Mouse (Mus musculus): ENCODE results near the gene Aspdh.

Aspdh gene

DNA sequence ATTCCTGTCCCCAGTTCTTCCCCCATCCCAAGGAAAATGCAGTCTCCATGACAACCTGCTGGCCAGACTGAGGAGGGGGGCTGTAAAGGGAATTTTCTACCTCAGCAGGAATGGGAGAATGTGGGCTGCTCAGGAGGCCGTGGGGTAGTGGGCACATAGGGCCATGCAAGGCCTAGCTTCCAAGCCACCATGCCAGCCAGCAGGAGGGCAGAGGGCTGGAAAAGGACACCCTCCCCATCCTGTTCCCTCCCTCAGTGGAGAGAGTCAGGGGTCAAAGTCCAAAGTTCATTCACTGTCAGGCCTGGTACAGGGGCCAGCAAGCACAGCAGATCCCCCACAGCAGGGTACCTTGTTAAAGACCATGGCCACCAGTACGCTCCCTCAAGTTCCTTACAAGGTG, at the start of gene Aspdh:
Gene Aspdh, plus strand, starts transcription at position 281 of the 400 bp plus-strand sequence.
- DNase-seq (ENCODE audit: low read depth, low spot score): no peak

DNA sequence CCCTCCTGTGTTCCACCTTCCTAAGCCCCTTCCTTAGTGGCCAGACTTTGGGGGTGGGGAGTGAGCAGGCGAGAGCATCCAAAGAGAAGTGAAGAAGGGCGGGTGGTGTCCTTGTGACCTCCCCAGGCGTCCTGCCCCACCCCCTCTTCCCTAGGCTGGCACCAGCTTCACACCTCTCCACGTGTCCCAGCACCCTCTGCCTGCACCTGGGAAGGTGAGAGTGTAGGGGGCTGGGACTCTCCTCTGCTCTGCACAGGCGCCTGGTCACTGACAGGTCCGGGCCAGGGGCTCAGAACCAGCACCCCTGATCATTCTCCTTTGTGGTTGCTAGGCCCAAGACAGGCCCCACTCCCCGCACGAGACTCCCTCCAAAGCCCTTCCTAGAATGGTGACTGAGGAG, 37.5 kb upstream of the Aspdh start:
- DNase-seq (ENCODE audit: low read depth, low spot score): no peak

DNA sequence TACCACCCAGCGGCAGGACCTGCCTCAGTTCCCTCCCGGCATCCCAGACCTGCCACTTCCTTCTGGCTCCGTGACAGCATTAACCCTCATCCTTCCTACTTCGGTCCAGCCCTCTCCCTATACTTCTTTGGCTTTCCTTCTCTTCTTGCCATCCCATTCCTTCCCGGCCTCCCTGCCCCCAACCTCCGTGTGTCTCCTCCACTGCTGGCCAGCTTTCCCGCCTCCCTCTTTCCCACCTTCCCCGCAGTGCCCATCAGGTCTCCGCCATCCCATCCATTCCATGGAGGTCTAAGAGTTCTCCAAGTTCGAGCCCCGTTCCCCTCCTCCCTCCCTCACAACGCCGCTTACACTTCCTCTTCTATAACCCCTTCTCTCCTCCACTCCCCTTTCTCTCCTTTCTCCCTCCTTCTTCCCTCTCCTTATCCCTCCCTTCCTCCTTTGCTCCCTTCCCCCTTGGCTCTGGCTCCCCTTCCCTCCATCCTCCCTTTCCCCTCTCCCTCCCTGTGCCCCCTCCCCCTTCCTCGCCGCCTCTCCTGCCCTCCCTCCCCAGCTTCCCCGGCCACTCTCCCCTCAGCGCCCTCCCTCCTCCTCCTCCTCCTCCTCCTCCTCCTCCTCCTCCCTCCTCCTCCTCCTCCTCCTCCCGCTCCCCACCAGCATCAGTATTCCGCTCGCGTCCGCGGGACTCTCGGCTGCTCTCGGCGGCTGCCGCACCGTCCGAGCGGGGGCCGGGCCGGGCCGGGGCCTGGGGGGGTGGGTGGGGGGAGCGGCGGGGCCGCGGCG, 36.8 kb upstream of the Aspdh start:
- DNase-seq (ENCODE audit: low read depth, low spot score): no peak

DNA sequence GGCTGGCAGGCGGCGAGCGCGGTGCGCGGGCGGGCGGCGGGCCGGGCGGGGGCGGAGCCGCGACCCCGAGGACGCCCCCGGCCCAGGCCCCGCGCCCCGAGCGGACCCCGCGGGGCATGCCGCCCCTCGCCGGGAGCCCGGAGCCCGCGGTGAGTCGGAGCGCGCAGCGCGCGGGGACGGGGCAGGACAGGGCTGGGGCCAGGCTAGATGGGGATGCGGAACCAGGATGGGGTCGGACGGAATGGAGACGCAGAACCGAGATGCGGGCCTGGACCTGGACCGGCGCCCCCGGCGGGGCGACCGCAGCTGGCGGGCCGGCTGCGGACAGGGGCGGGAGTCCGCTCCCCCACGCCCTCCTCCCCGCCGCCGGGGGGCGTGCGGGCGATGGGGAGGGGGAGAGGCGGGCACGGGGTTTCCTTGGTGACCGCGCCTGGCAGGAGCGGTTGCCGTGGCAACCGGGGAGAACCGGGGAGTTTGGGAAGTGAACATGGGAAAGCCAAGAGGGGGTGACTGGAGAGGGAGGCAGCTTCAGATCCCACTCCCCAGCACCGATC, 36.1 kb upstream of the Aspdh start, which contains the start of gene Lrrc4b:
Gene Lrrc4b, plus strand, starts transcription at position 51 of the 554 bp plus-strand sequence.
- no peak for DNase-seq (ENCODE audit: low read depth, low spot score)

DNA sequence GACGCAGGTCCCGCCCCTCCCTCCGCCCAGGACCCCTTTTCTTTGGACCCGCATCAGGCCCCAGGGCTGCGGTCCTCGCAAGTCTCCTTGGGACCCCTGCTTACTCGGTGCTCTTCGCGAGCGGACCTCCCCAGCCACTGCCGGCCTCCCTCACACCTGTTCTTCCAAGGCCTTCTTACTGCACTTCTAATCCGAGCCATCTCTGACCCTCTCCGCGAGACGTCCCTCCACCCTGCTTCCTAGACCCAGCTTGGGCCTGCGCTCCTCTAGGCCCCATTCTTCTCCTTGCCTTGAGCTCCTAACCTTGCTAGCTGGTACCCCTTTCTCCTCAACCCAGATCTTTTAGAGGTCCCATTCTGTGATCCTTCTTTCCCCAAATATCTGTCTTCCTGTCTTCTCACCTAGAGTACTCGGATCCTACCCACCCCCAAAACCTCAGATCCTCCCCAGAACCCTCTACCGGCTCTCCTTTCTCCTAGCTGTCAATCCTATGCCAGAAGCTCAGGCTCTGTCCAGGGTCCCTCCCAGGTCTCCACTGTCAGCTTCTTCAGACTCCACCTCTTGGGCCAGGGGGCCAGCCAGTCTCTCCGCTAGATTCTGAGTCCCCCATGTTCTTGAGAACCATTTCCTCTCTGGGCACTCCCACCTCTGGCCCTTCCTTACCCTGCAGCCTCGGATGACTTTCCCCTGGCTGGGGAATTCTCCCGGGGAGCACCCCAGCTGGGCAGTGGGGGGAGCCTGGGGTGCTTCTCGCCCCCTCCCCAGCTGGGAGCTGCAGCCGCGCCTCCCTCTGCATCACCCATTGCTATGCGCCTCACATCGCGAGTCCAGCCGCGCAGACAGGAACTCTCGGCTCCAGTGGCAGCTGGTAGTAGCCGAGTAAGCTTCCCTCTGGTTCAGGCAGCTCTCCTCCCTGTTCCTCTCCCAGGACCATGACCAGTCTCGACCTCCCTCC, 35.4 kb upstream of the Aspdh start:
- no peak for DNase-seq (ENCODE audit: low read depth, low spot score)

DNA sequence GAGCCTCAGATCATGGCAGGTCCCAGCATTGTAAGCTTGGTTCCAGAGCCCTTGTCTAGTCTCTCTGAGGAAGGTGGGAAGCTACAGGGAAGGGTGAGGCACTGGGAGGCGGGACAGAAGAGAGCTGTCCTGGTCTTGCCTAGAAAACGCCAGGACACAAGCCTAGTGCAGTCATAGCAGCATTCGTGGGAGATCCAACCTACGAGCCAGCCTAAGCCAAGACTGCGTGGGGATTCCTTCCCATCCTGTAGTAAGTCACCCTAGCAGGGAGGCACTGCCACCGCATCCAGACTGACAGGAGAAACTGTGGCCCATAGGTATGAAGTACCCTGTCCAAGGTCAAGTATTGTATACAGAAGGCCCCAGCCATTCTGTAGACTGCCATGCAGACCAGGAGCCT, 32.6 kb upstream of the Aspdh start:
- DNase-seq (ENCODE audit: low read depth, low spot score): no peak

DNA sequence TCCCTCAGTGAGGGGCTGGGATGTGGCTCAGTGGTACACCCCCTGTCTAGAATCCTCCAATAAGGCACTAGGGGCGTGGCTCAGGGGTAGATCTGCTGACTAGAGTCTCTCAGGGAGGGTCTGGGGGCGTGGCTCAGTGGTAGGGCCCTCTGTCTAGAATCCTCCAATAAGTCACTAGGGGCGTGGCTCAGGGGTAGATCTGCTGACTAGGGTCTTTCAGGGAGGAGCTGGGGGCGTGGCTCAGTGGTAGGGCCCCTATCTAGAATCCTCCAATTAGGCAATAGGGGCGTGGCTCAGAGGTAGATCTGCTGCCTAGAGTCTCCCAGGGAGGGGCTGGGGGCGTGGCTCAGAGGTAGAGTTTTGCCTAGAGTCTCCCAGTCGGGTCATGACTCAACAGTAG, 31.8 kb upstream of the Aspdh start:
- peak; percentile 60 for DNase-seq (ENCODE audit: low read depth, low spot score)

DNA sequence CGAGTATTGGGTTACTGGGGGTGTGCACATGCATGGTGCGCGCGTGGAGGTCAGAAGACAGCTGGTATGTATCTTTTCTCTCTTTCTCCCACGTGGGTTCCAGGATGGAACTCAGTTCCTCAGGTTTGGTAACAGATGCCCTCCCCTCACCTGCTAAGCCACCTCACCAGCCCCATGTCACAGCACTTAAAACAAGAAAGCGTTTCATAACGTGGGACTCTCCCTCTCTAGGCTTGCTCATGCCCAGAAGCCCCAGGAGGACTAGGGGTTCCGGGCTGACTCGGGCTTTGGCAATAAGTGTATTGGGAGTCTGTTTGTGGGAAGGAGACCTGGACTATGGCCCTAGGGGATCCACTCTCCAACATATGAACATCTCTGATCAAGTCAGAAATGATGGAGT, 31.1 kb upstream of the Aspdh start:
- no peak for DNase-seq (ENCODE audit: low read depth, low spot score)

DNA sequence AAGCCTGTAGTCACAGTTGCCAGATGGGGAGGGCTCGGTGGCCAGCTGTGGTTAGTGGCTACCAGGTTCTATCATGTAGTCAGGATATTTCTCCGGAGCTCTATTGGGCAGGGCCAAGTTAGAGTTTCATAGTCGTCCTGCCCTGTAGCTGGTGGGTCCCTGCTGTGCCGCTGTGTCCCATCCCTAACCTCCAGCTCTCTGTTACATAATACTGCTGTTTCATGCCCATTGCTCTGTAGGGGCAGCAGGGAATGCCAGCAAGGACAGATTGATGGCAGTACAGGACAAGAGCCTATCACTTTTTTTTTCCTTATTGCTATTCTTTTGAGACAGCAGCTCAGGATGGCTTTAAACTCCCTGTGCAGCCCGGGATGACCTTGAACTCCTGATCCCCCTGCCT, 29.4 kb upstream of the Aspdh start:
- DNase-seq (ENCODE audit: low read depth, low spot score): no peak

DNA sequence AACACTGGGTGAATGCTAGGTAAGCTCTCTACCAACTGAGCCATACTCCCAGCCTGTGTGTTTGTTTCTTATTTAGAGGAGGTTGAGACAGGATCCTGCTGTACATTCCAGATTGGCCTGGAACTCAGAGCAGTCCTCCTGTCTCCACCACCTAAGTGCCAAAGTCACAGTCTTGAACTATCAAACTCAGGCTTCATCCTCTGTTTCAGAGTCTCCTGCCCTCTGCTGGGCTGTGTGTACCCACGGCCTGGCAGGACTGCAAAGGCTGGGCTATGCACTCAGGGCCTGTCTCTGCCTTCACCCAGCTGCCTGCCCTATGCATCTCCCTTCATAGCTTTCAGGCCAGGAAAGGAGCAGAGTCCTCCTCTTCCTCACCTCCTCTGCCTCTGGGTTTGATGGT, 28.9 kb upstream of the Aspdh start:
- DNase-seq (ENCODE audit: low read depth, low spot score): no peak

DNA sequence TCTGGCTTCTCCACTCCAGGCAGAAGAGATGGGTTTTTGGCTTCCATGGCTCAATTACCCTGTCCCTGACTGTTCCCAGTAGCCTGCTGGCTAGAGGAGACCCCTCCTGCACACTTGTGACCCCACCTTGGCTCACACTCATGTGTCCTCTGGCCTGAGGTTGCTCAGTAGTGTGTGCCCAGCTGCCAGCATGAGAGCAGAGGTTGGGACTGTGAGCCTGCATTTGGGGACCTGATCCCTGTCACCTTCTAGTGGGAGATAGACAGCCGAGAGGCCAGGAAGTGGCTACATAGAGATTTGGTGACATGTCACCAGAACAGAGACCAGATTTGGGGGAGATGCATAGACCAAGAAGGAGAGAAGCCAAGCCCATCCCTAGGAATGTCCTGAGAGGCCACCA, 28.0 kb upstream of the Aspdh start:
- DNase-seq (ENCODE audit: low read depth, low spot score): no peak

DNA sequence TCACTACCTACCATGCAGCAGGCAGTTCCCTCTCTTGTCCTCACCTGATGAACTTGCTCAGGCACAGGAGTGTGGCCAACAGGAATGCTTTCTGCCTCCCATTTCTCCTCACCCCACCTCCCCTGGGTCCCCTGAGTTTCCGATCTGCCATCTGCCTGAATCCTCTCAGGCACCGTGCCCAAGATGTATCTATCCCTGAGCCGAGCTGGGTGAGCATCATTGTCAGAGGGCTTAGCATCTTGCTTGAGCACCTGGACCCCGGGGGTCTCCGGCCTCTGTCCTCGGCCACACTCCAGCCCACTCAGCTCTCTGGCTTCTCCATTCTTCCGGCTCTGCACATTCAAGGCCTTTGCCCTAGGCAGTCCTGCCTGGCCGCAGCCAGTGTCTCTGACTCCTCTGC, 27.3 kb upstream of the Aspdh start:
- DNase-seq (ENCODE audit: low read depth, low spot score): no peak

DNA sequence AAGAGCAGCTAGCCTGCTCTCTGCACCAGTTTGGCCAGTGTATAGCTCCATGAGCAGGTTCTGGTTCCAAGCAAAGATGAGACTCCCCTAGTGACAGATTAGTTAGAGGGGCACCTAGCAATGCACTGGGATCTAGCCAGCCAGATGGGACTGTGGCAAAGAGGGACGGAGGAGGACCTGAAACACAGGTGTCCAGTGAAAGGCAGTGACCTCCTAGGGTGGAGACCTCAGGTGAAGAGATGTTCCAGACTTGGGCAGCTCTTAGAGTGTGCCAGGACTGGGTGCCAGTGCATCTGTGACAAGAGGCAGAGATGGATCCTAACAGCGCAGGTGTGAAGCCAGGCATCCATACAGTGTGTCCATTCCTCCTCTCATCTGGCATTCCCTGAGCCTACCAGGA, 25.5 kb upstream of the Aspdh start:
- DNase-seq (ENCODE audit: low read depth, low spot score): no peak

DNA sequence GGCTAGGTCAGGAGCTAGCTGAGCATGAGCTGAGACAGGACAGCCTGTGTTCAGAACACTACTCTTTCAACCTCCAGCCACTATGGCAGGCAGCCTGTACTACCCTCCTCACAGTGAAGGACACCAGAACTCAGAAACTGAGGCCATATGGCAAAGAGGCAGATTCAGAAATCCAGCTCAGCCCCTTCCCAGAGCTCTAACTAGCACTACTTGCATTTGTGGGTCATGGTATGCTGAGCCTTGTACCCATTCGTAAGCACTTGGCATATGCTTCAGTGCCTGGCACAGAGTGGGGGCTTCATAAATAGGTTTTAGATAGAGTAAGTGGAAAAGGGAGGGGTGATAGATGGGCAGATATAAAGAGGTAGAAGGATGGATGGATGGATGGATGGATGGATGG, 24.7 kb upstream of the Aspdh start:
- DNase-seq (ENCODE audit: low read depth, low spot score): no peak

DNA sequence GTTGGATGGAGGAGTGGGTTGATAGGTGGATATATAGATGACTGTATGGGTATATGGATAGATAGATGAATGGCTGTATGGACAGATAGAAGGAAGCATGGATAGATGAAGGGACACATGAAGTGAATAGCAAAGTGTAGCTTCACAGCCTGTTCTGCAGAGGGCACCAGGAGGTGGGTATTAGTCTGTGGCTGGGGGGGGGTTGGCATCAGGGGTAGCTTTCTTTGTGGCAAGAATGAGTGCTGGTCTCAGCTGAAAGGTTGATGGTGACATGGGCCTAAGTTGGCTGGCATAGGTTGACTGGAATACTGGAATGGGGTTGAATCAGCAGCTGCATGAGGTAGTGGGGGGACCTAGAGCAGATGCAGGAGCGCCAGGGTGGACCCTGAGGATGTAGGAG, 24.0 kb upstream of the Aspdh start:
- DNase-seq (ENCODE audit: low read depth, low spot score): no peak

DNA sequence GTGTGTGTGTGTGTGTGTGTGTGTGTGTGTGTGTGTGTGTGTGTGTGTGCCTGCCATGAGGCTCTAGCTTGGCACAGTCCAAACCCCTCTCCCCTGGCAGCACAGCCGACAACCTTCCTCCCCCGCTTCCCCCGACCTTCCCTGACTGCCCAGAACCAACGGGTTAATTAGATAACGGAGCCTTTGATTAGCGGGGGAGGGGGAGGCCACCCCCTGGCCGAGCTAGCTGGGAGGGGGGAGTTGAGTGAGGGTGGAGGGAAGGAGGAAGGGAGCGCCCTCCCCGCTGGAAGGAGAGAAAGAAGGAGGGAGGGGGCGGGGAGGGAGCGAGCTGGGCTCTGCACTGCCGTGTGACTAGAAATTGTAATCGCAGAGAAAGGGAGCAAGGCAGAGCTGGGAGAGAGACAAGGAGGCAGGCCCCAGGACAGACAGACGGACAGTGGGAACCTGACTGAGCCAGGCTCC, 23.5 kb upstream of the Aspdh start:
- no peak for DNase-seq (ENCODE audit: low read depth, low spot score)

DNA sequence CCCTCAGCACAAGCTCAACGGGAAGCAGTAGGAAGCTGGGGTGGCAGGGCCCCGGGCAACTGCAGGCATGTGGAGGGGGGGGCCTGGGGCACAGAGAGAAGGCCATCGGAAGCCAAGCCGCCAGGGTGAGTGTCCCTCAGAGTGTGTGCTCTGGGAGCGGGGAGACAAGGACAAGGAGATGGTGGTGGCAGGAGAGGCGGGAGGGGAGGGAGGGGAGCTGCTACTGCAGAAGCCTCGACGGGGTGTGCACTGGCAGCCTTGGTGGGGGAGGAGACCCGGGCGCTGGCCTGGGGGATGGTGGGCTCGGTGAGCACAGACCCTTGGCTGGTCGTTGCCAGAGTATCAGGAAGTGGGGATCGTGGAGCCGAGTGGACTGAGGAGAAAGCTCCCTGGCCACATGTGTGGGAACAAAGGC, 22.8 kb upstream of the Aspdh start:
- no peak for DNase-seq (ENCODE audit: low read depth, low spot score)

DNA sequence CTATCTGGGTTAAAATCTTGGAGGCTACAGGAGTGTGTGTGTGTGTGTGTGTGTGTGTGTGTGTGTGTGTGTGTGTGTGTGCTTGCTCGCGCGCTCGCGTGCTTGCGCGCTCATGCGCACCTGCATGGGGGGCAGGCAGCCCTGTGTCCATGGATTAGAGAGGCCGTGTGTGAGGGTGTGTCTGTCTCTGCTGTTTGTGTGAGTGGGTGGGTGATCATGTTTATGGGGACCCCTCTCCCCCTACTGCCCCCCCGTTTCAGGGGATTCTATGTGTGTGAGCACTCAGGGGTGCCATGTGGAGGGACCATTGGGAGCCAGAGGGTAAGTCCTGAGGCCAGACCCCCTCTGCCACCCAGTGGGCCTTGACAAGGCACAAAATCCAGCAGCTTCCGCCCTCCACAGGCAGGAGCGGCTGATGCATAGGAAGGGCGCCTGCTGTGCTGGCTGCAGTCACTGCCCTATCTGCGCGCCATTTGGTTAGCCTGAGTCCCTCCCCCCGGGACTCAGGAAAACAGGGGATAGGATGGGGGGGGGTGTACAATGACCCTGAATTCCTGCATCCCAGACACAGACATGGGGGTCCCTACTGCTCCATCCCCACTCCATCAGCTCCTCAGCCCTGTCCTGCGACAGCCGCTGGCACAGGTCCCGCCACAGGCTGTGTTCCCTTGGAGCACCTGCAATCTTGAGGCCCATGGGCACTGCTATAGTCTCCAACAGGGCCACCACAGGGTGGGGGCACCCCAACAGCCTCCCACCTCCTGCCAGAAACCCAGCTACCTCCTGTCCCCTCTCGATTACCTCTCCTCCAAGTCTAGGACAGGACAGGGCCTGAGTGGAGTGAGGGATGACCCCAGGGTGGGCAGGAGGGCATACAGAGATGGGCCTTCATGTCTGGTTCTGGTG, 21.7 kb upstream of the Aspdh start:
- no peak for DNase-seq (ENCODE audit: low read depth, low spot score)

DNA sequence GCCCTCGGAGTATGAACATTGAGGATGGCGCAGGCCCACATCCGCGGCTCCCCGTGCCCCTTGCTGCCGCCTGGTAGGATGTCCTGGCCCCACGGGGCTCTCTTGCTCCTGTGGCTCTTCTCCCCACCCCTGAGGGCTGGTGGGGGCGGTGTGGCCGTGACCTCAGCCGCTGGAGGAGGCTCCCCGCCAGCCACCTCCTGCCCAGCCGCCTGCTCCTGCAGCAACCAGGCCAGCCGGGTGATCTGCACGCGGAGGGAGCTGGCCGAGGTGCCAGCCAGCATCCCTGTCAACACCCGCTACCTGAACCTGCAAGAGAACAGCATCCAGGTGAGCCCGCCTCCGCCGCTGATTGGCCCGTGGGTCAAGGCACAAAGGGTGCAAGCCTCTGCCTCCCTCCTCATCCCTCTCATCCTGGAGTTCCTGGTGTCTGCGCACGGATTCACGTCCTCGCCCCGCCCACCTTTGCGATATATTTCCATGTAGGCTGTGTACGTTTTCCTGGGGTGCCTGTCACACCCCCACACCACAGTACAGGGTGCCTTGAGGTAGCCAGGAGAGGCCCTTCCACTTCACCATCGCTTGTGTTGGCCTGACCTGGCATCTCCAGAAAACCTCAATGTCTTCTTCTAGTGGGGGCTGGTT, 20.2 kb upstream of the Aspdh start:
- no peak for DNase-seq (ENCODE audit: low read depth, low spot score)

DNA sequence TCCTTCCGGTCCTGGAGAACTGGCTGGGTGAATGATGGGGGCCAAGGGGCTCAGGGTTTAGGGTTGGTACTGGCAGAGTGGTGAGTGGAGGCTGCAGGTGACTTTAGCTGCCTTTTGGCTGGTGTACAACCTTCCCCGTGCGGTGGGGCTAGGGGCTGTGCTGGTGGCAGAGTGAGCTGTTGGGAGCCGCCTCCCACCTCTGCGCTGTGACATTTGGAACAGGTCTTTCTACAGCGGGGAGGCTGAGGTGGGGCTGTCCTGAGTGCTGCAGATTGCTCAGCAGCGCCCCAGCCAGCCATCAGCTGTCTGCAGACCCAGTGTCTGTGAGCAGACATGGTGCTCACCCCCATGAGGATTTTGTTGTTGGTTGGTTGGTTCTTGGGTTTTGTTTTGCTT, 19.7 kb upstream of the Aspdh start:
- DNase-seq (ENCODE audit: low read depth, low spot score): no peak

All from embryo, embryonic 11.5 days (tissue).